Mouse (Mus musculus) lung, adult 2 months (tissue): ENCODE results near the gene Lrrtm4.

Experiments
- CTCF ChIP-seq: fragments of 200-500 bp; IDR thresholded peaks from 2 replicates; pipeline ENCODE4 v1.5.1; 2011; ENCODE audit warnings: mild to moderate bottlenecking, low read length, control low read depth; ENCODE audit not compliant: insufficient read depth
- POLR2A ChIP-seq: fragments of 200-500 bp; IDR thresholded peaks from 2 replicates; pipeline ENCODE4 v1.6.1; 2011; ENCODE audit warnings: low read depth, mild to moderate bottlenecking, control low read depth, low read length, borderline replicate concordance; ENCODE audit errors: extremely low read depth

DNA sequence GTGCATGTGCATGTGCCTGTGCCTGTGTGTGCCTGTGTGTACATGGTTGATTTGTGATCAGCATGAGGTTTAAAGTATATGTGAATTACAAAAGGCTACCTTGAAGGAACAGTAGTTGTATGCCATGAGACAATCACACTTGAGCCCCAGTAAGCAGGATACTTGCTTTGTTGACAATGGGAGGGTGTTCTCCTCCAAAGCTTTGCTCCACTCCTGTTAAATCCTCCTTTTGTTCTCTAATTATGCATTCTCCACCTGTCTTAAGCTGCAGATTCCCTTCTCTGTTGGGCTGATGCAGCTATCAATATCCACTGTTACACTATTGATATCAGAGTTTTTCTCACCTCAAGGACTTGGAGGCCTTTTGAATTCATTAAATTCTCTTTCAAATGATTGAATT lies 38.2 kb downstream of the Lrrtm4 start:
- TF ChIP-seq CTCF (no peak), POLR2A (no peak)
